Mouse (Mus musculus) CH12.LX (cell line): ENCODE results near the gene Podnl1. TPM values are rescaled to one million over a fixed set of nuclear protein-coding genes. Genes with fewer than 3 reads are reported as not detected.

Experiments
- DNase-seq: peaks from one replicate; pipeline ENCODE4 v3.0.0-alpha.2; 2013; ENCODE audit errors: extremely low read depth
- H3K27ac ChIP-seq: 2 replicates; pipeline ENCODE4 v1.5.1; 2012; ENCODE audit warnings: low read depth, mild to moderate bottlenecking, control low read depth, moderate library complexity; ENCODE audit not compliant: insufficient read depth
- H3K27me3 ChIP-seq: replicated peaks from 2 replicates; pipeline ENCODE3; 2012; ENCODE audit warnings: inconsistent platforms
- H3K36me3 ChIP-seq, 2 experiments: replicated peaks in 1 of 2; 2 replicates each; pipeline versions ENCODE3 to v1.6.1; 2012; ENCODE audit warnings: inconsistent platforms in 1 of 2, low read length in 1 of 2, mild to moderate bottlenecking in 1 of 2, mixed read lengths in 1 of 2, moderate library complexity in 1 of 2; ENCODE audit not compliant: control insufficient read depth in 1 of 2, insufficient read depth in 1 of 2
- H3K4me1 ChIP-seq, 2 experiments: 2 replicates each; pipeline ENCODE4 v1.6.1; 2012; ENCODE audit warnings: inconsistent platforms in 1 of 2, moderate library complexity in 1 of 2; ENCODE audit not compliant: insufficient read depth in 2 of 2, control insufficient read depth in 1 of 2
- H3K4me2 ChIP-seq: 2 replicates; pipeline ENCODE4 v1.6.1; 2012; ENCODE audit warnings: low read depth, mild to moderate bottlenecking, control low read depth; ENCODE audit not compliant: poor library complexity, insufficient read depth, severe bottlenecking
- H3K4me3 ChIP-seq, 3 experiments: fragments of 150-350 bp in 1 of 3; sonication (generic) in 1 of 3; replicated peaks in 1 of 3; 2 replicates each; pipeline versions ENCODE3 to v1.5.1; 2011 to 2012; ENCODE audit warnings: low read depth in 2 of 3, low read length in 2 of 3, mild to moderate bottlenecking in 2 of 3, moderate library complexity in 2 of 3, control low read depth in 1 of 3, improper control_type of control experiment in 1 of 3, inconsistent platforms in 1 of 3, mixed read lengths in 1 of 3; ENCODE audit not compliant: poor library complexity in 1 of 3
- H3K79me2 ChIP-seq: replicated peaks from 2 replicates; pipeline ENCODE4 v1.6.1; 2012; ENCODE audit warnings: mild to moderate bottlenecking, moderate library complexity; ENCODE audit not compliant: control insufficient read depth, poor library complexity, insufficient read depth, severe bottlenecking; ENCODE audit errors: extremely low read depth
- H3K9ac ChIP-seq: 2 replicates; pipeline ENCODE4 v1.6.1; 2012; ENCODE audit warnings: low read depth, mild to moderate bottlenecking, control low read depth, moderate library complexity; ENCODE audit not compliant: insufficient read depth
- H3K9me3 ChIP-seq: replicated peaks from 2 replicates; pipeline ENCODE3; 2012; ENCODE audit warnings: low read length, inconsistent platforms, mixed read lengths
- CHD1 ChIP-seq: IDR thresholded peaks from 2 replicates; pipeline ENCODE4 v1.6.1; 2012; ENCODE audit warnings: low read depth, low read length, improper control_type of control experiment, inconsistent platforms
- CTCF ChIP-seq, 2 experiments: IDR thresholded peaks in 1 of 2; conservative IDR thresholded peaks in 1 of 2; 2 replicates each; pipeline ENCODE4 v1.5.1; 2011 to 2012; ENCODE audit warnings: low read depth in 2 of 2, low read length in 2 of 2, improper control_type of control experiment in 1 of 2, inconsistent platforms in 1 of 2, mild to moderate bottlenecking in 1 of 2, moderate library complexity in 1 of 2
- ELF1 ChIP-seq: IDR thresholded peaks from 2 replicates; pipeline ENCODE4 v1.6.1; 2014; ENCODE audit warnings: low read depth, mild to moderate bottlenecking, inconsistent platforms, low read length, improper control_type of control experiment
- EP300 ChIP-seq: IDR thresholded peaks from 2 replicates; pipeline ENCODE4 v1.6.1; 2011; ENCODE audit warnings: low read length, improper control_type of control experiment
- ETS1 ChIP-seq: conservative IDR thresholded peaks from 2 replicates; pipeline ENCODE4 v1.6.1; 2012; ENCODE audit warnings: low read depth, mild to moderate bottlenecking, inconsistent platforms, low read length, improper control_type of control experiment, moderate library complexity
- GABPA ChIP-seq: IDR thresholded peaks from 2 replicates; pipeline ENCODE4 v1.6.1; 2012; ENCODE audit warnings: low read depth, low read length, improper control_type of control experiment, inconsistent platforms; ENCODE audit not compliant: insufficient replicate concordance
- JUND ChIP-seq: conservative IDR thresholded peaks from 2 replicates; pipeline ENCODE4 v1.6.1; 2011; ENCODE audit warnings: low read depth, low read length, improper control_type of control experiment
- MAFK ChIP-seq: IDR thresholded peaks from 2 replicates; pipeline ENCODE4 v1.6.1; 2011; ENCODE audit warnings: low read length, improper control_type of control experiment; ENCODE audit not compliant: insufficient replicate concordance
- MAX ChIP-seq: IDR thresholded peaks from 2 replicates; pipeline ENCODE4 v1.6.1; 2011; ENCODE audit warnings: low read length, improper control_type of control experiment
- MAZ ChIP-seq: IDR thresholded peaks from 2 replicates; pipeline ENCODE4 v1.6.1; 2012; ENCODE audit warnings: low read depth, mild to moderate bottlenecking, inconsistent platforms, low read length, improper control_type of control experiment, moderate library complexity
- MYC ChIP-seq: IDR thresholded peaks from 2 replicates; pipeline ENCODE4 v1.6.1; 2011; ENCODE audit warnings: low read depth, mild to moderate bottlenecking, improper control_type of control experiment, low read length
- NELFE ChIP-seq: IDR thresholded peaks from 2 replicates; pipeline ENCODE4 v1.6.1; 2011; ENCODE audit warnings: low read depth, low read length, improper control_type of control experiment
- NRF1 ChIP-seq: IDR thresholded peaks from 2 replicates; pipeline ENCODE4 v1.6.1; 2014; ENCODE audit warnings: low read depth, mild to moderate bottlenecking, inconsistent platforms, low read length, improper control_type of control experiment, moderate library complexity
- PAX5 ChIP-seq: IDR thresholded peaks from 2 replicates; pipeline ENCODE4 v1.6.1; 2012; ENCODE audit warnings: low read length, inconsistent platforms, mixed read lengths
- POLR2AphosphoS2 ChIP-seq: IDR thresholded peaks from 2 replicates; pipeline ENCODE4 v1.6.1; 2011; ENCODE audit warnings: low read depth, low read length, improper control_type of control experiment
- RAD21 ChIP-seq: IDR thresholded peaks from 2 replicates; pipeline ENCODE4 v1.6.1; 2011; ENCODE audit warnings: low read depth, mild to moderate bottlenecking, low read length, improper control_type of control experiment, moderate library complexity
- RCOR1 ChIP-seq: conservative IDR thresholded peaks from 2 replicates; pipeline ENCODE4 v1.6.1; 2012; ENCODE audit warnings: low read depth, mild to moderate bottlenecking, inconsistent platforms, low read length, improper control_type of control experiment
- SMC3 ChIP-seq: IDR thresholded peaks from 2 replicates; pipeline ENCODE4 v1.6.1; 2011; ENCODE audit warnings: low read depth, low read length, improper control_type of control experiment
- TCF12 ChIP-seq: IDR thresholded peaks from 2 replicates; pipeline ENCODE4 v1.6.1; 2014; ENCODE audit warnings: low read depth, mild to moderate bottlenecking, inconsistent platforms, low read length, improper control_type of control experiment
- USF2 ChIP-seq: conservative IDR thresholded peaks from 2 replicates; pipeline ENCODE4 v1.6.1; 2011; ENCODE audit warnings: low read depth, low read length, improper control_type of control experiment
- ZC3H11A ChIP-seq: IDR thresholded peaks from 2 replicates; pipeline ENCODE4 v1.6.1; 2012; ENCODE audit warnings: low read depth, mild to moderate bottlenecking, inconsistent platforms, low read length, improper control_type of control experiment
- ZKSCAN1 ChIP-seq: IDR thresholded peaks from 2 replicates; pipeline ENCODE4 v1.6.1; 2012; ENCODE audit warnings: low read depth, inconsistent platforms, low read length, improper control_type of control experiment, borderline replicate concordance
- dilution Hi-C: fragments of 300-500 bp; cut with MboI; formaldehyde crosslinking; loops from 2 replicates; pipeline ENCODE4 v1.14.3; 2020; ENCODE audit warnings: low sequenced_read_pairs; ENCODE audit not compliant: extremely low pct_unique_long_range_greater_than_20kb, extremely low pct_ligation_motif_present
- in situ Hi-C: fragments of 300-500 bp; cut with MboI; formaldehyde crosslinking; loops from 3 replicates; pipeline ENCODE4 v1.14.3; 2019; ENCODE audit warnings: low sequenced_read_pairs, low pct_ligation_motif_present, low pct_unique_long_range_greater_than_20kb, mixed read lengths
- polyA plus RNA-seq: library from polyadenylated mRNA; unstranded; fragments of >175 nt; gene quantifications from 2 replicates; pipeline ENCODE4 v1.2.1, GENCODE M21; 2012; ENCODE audit warnings: low read depth; ENCODE audit not compliant: insufficient read length
- total RNA-seq, 2 experiments: library from RNA; depleted of rRNA; stranded (reverse); fragments of 300-350 nt in 1 of 2; fragments of >200 nt in 1 of 2; gene quantifications; 2 replicates each; pipeline ENCODE4 v1.2.3; 2012 to 2014

The Podnl1 gene
- total and polyA plus RNA-seq, 3 experiments, result 0.98 to 2.8 (median 2.0) TPM

GRCm38 (mm10) chr8:84167696-84168095, 41.9 kb downstream of the Podnl1 start:
- Histone ChIP-seq H3K27me3 (peaks cover 61% of the 10 kb centered on the region), H3K4me1 (peaks cover 3 to 8% of the 10 kb centered on the region in 2 experiments; a peak in 3 of 4 replicates), H3K4me2 (no peak overlapping the region), H3K9me3 (no peaks in the 10 kb centered on the region), H3K27ac (no peak overlapping the region), H3K9ac (no peak overlapping the region), H3K36me3 (no peaks in the 10 kb centered on the region), H3K4me3 (no peak overlapping the region), H3K79me2 (no peaks in the 10 kb centered on the region)
- TF ChIP-seq POLR2AphosphoS2 (no peak), PAX5 (no peak), ETS1 (no peak), RCOR1 (no peak), ELF1 (no peak), MAX (no peak), ZC3H11A (no peak), GABPA (no peak), TCF12 (no peak), ZKSCAN1 (no peak), RAD21 (no peak), MAZ (no peak), CHD1 (no peak)
- DNase-seq, result no peak
- in situ Hi-C loops (no loop called here), dilution Hi-C loops (no loop called here)

- no peak for TF ChIP-seq RAD21
- no peak for TF ChIP-seq EP300
- TF ChIP-seq ELF1, result no peak
- no peak for TF ChIP-seq NELFE
- no peak for TF ChIP-seq CTCF (conservative IDR thresholded peaks at IDR 0.05 in 1 of 2, IDR thresholded peaks at IDR 0.05 in 1 of 2; ENCODE audit: low read depth in 2 of 2, low read length in 2 of 2)
- TF ChIP-seq RCOR1, result no peak
- TF ChIP-seq TCF12, result no peak
- TF ChIP-seq NRF1, result no peak
- TF ChIP-seq ZKSCAN1, result no peak
- no peak for TF ChIP-seq JUND
- no peak for TF ChIP-seq MAFK
- no peak for TF ChIP-seq MYC
- TF ChIP-seq SMC3, result no peak
- TF ChIP-seq USF2, result no peak
- dilution Hi-C loops, result no loop called here
- no peak overlapping the region for H3K4me3 ChIP-seq
Observed at GRCm38 (mm10) chr8:84170096-84170495, 44.3 kb downstream of the Podnl1 start.

More at GRCm38 (mm10) chr8:84170096-84170495, 44.3 kb downstream of the Podnl1 start:
- H3K27ac ChIP-seq, result no peak overlapping the region
- H3K36me3 ChIP-seq, result no peaks in the 10 kb centered on the region
- H3K79me2 ChIP-seq, result no peaks in the 10 kb centered on the region
- DNase-seq, result no peak
- in situ Hi-C loops, result loop anchor here (5.0 kb wide), 1 partner anchor 133 kb away; no protein-coding TSS in a partner anchor
- peaks cover 73% of the 10 kb centered on the region for H3K27me3 ChIP-seq
- no peaks in the 10 kb centered on the region for H3K9me3 ChIP-seq
- peaks cover 5 to 14% of the 10 kb centered on the region in 2 experiments for H3K4me1 ChIP-seq
- H3K9ac ChIP-seq, result no peak overlapping the region
- no peak overlapping the region for H3K4me2 ChIP-seq
